Mouse (Mus musculus): ENCODE results near the gene Bach1. TPM values are rescaled to one million over a fixed set of nuclear protein-coding genes. Genes with fewer than 3 reads are reported as not detected.

The Bach1 gene
- 27.9 TPM for polyA plus RNA-seq (2014; fragmentation: Illumina TruSeq; extraction: RNeasy Lipid Tissue Mini Kit (QIAGEN cat#74804); ENCODE audit: low read depth, low replicate concordance)

GRCm38 (mm10) chr16:87698692-87699305, at the start of gene Bach1:
Gene Bach1 (plus strand): TSS chr16:87698945.

Other genes with a start within 250 kb of the Bach1 start
- 144 TPM for gene Usp16, start 244.2 kb upstream of the Bach1 start, polyA plus RNA-seq (2014; fragmentation: Illumina TruSeq; extraction: RNeasy Lipid Tissue Mini Kit (QIAGEN cat#74804); ENCODE audit: low read depth, low replicate concordance)
- gene Cct8, start 203.1 kb upstream of the Bach1 start, polyA plus RNA-seq (2014; fragmentation: Illumina TruSeq; extraction: RNeasy Lipid Tissue Mini Kit (QIAGEN cat#74804); ENCODE audit: low read depth, low replicate concordance) = 367 TPM
- 99.7 TPM for gene Map3k7cl, start 145.6 kb upstream of the Bach1 start, polyA plus RNA-seq (2014; fragmentation: Illumina TruSeq; extraction: RNeasy Lipid Tissue Mini Kit (QIAGEN cat#74804); ENCODE audit: low read depth, low replicate concordance)

All from kidney, adult 10 weeks (tissue).